Mouse (Mus musculus) forebrain, embryonic 16.5 days (tissue): ENCODE results near the gene Bex3. TPM values are rescaled to one million over a fixed set of nuclear protein-coding genes. Genes with fewer than 3 reads are reported as not detected.

Source experiments
- ATAC-seq: fragments of 200-750 bp; cut with Nextera tagmentation; 2 replicates; pipeline ENCODE4 v1.8.0; 2017; ENCODE audit warnings: mild to moderate bottlenecking, moderate library complexity
- H3K27ac ChIP-seq: fragments of 300-500 bp; sonication (generic); 2 replicates; pipeline ENCODE4 v1.5.1; 2014; ENCODE audit warnings: low read length, control low read depth
- H3K27me3 ChIP-seq: fragments of 300-500 bp; sonication (generic); replicated peaks from 2 replicates; pipeline ENCODE4 v1.6.1; 2014; ENCODE audit warnings: low read length; ENCODE audit not compliant: control insufficient read depth, insufficient read depth
- H3K36me3 ChIP-seq: fragments of 300-500 bp; sonication (generic); 2 replicates; pipeline ENCODE4 v1.6.1; 2014; ENCODE audit not compliant: control insufficient read depth, insufficient read depth
- H3K4me1 ChIP-seq: fragments of 300-500 bp; sonication (generic); replicated peaks from 2 replicates; pipeline ENCODE4 v1.6.1; 2014; ENCODE audit warnings: low read length; ENCODE audit not compliant: control insufficient read depth, insufficient read depth
- H3K4me2 ChIP-seq: fragments of 300-500 bp; sonication (generic); 2 replicates; pipeline ENCODE4 v1.6.1; 2014; ENCODE audit warnings: mild to moderate bottlenecking, low read length, control low read depth
- H3K4me3 ChIP-seq: fragments of 300-500 bp; sonication (generic); replicated peaks from 2 replicates; pipeline ENCODE4 v1.5.1; 2014; ENCODE audit warnings: mild to moderate bottlenecking, low read length, control low read depth
- H3K9ac ChIP-seq: fragments of 300-500 bp; sonication (generic); replicated peaks from 2 replicates; pipeline ENCODE4 v1.6.1; 2014; ENCODE audit warnings: low read depth, low read length, control low read depth
- H3K9me3 ChIP-seq: fragments of 300-500 bp; sonication (generic); 2 replicates; pipeline ENCODE4 v1.6.1; 2016; ENCODE audit warnings: low read length; ENCODE audit not compliant: control insufficient read depth
- WGBS: fragments of 180-500 bp; shearing (Covaris S2); extraction: QIAGEN DNeasy Blood & Tissue Kit; methylation state at CpG from one replicate; pipeline ENCODE4 v1.1.7; 2014; 5-methylcytosine and 5-hydroxymethylcytosine counted together
- polyA plus RNA-seq: library from polyadenylated mRNA; unstranded; fragments of >200 nt; fragmentation: Nextera tagmentation; extraction: Ambion mirVana; gene quantifications from 2 replicates; pipeline ENCODE4 v1.2.1, GENCODE M21; 2015

Gene Bex3
- polyA plus RNA-seq, 1 experiment from 2014 or later = 568 TPM

GRCm38 (mm10) chrX:136290817-136291281 is 20.8 kb downstream of the Bex3 start:
- ATAC-seq = peak; percentile 95
- no peaks in the 10 kb centered on the region for H3K9me3 ChIP-seq
- no peaks in the 10 kb centered on the region for H3K27me3 ChIP-seq
- 16% methylated on average over 8 of the region's 8 CpGs for WGBS
- peak overlapping the region; percentile 14; the same call in 1 of the 2 replicates for H3K4me3 ChIP-seq
- H3K27ac ChIP-seq = peak overlapping the region; percentile 50; the same call in 1 of the 2 replicates
- no peak overlapping the region for H3K9ac ChIP-seq
- H3K4me2 ChIP-seq = peak overlapping the region; percentile 43
- 0 out of 2 replicates have a peak, but pooled peaks cover 5% of the 10 kb centered on the region for H3K4me1 ChIP-seq
- no peaks in the 10 kb centered on the region for H3K36me3 ChIP-seq

- Histone ChIP-seq H3K9me3 (no peaks in the 10 kb centered on the region), H3K4me1 (no peaks in the 10 kb centered on the region), H3K4me2 (no peak overlapping the region), H3K9ac (no peak overlapping the region), H3K4me3 (no peak overlapping the region), H3K27me3 (no peaks in the 10 kb centered on the region), H3K36me3 (no peaks in the 10 kb centered on the region), H3K27ac (no peak overlapping the region)
- ATAC-seq = no peak
Measured at GRCm38 (mm10) chrX:136304295-136304694, 34.2 kb downstream of the Bex3 start.

GRCm38 (mm10) chrX:136306196-136306595 is 36.1 kb downstream of the Bex3 start:
- H3K9ac ChIP-seq = no peak overlapping the region
- H3K9me3 ChIP-seq = no peaks in the 10 kb centered on the region
- no peaks in the 10 kb centered on the region for H3K4me1 ChIP-seq
- no peaks in the 10 kb centered on the region for H3K27me3 ChIP-seq
- no peak for ATAC-seq
- no peak overlapping the region for H3K4me2 ChIP-seq
- H3K4me3 ChIP-seq = no peak overlapping the region
- H3K36me3 ChIP-seq = no peaks in the 10 kb centered on the region
- no peak overlapping the region for H3K27ac ChIP-seq
- 29% methylated on average over 1 of the region's 1 CpGs for WGBS

DNA sequence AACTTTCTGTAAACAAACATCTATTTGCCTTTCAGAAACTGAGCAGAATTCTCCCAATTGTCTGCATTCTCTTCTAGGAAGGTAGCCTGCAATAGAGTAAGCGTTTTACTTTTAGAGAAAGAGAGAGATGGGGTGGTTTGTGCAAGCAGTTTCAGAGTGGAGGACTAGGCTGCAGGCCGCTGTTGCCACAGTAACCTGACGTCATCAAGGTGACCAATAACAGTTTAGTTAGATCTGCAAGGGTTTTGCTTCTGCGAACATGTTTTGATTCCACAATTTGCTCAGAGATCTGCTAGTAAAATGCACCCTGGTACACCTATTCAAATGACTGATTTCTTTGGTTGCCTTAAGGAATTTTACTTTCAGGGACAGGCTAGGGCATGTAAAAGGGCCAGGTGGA is 43.2 kb downstream of the Bex3 start:
- Histone ChIP-seq H3K27ac (no peak overlapping the region), H3K9ac (no peak overlapping the region; the same call in 1 of the 2 replicates), H3K4me3 (no peak overlapping the region), H3K4me1 (no peaks in the 10 kb centered on the region), H3K4me2 (peak overlapping the region; percentile 33), H3K36me3 (no peaks in the 10 kb centered on the region), H3K9me3 (no peaks in the 10 kb centered on the region), H3K27me3 (no peaks in the 10 kb centered on the region)
- peak; percentile 69 for ATAC-seq
- WGBS = 37% methylated on average over 4 of the region's 4 CpGs

GRCm38 (mm10) chrX:136313792-136314564 is 43.9 kb downstream of the Bex3 start:
- Histone ChIP-seq H3K4me1 (no peaks in the 10 kb centered on the region), H3K4me3 (no peak overlapping the region), H3K27ac (no peak overlapping the region), H3K27me3 (no peaks in the 10 kb centered on the region), H3K9me3 (no peaks in the 10 kb centered on the region), H3K4me2 (peak overlapping the region; percentile 33), H3K36me3 (no peaks in the 10 kb centered on the region), H3K9ac (no peak overlapping the region; the same call in 1 of the 2 replicates)
- 24% methylated on average over 8 of the region's 8 CpGs for WGBS
- ATAC-seq = peak; percentile 54

GRCm38 (mm10) chrX:136319953-136320352 is 49.9 kb downstream of the Bex3 start:
- ATAC-seq = no peak

More at GRCm38 (mm10) chrX:136319953-136320352, 49.9 kb downstream of the Bex3 start:
- Histone ChIP-seq H3K4me2 (no peak overlapping the region), H3K36me3 (no peaks in the 10 kb centered on the region), H3K27me3 (no peaks in the 10 kb centered on the region), H3K9ac (no peak overlapping the region), H3K27ac (no peak overlapping the region), H3K4me1 (no peaks in the 10 kb centered on the region), H3K4me3 (no peak overlapping the region), H3K9me3 (no peaks in the 10 kb centered on the region)
- WGBS = 71% methylated on average over 4 of the region's 4 CpGs

Other genes starting within 250 kb of the Bex3 start
- 77.2 and 105 TPM in 2 replicates for gene Arxes1, start 236.9 kb upstream of the Bex3 start, polyA plus RNA-seq
- 579 and 667 TPM in 2 replicates for gene Bex2, start 202.0 kb upstream of the Bex3 start, polyA plus RNA-seq
- 0.09 TPM in 1 of 2 replicates, not detected in the other for gene Nxf3, start 185.0 kb upstream of the Bex3 start, polyA plus RNA-seq
- 135 and 137 TPM in 2 replicates for gene Bex4, start 131.3 kb upstream of the Bex3 start, polyA plus RNA-seq
- 109 and 120 TPM in 2 replicates for gene Tceal8, start 97.9 kb upstream of the Bex3 start, polyA plus RNA-seq
- 14.6 and 23.0 TPM in 2 replicates for gene Tceal5, start 66.4 kb upstream of the Bex3 start, polyA plus RNA-seq
- 2.1 and 2.3 TPM in 2 replicates for gene Tceal7, start 55.5 kb upstream of the Bex3 start, polyA plus RNA-seq
- 176 and 223 TPM in 2 replicates for gene Bex1, start 54.7 kb upstream of the Bex3 start, polyA plus RNA-seq
- gene Tceal9, start 25.2 kb upstream of the Bex3 start, polyA plus RNA-seq = 290 and 303 TPM in 2 replicates
- gene Kir3dl1, start 247.7 kb downstream of the Bex3 start, polyA plus RNA-seq = not detected in 2 replicates